Mouse (Mus musculus) colon, adult 2 months (tissue): Measurements from ENCODE around the gene Noc3l. TPM values are rescaled to one million over a fixed set of nuclear protein-coding genes. Genes with fewer than 3 reads are reported as not detected.

Source experiments
- polyA plus RNA-seq: library from polyadenylated mRNA; depleted of rRNA; stranded (reverse); fragments of >200 nt; gene quantifications from 2 replicates; pipeline ENCODE4 v1.2.3, GENCODE M21; 2012; rRNA removed

Noc3l gene
- 1.3 TPM in 2 replicates for polyA plus RNA-seq

DNA sequence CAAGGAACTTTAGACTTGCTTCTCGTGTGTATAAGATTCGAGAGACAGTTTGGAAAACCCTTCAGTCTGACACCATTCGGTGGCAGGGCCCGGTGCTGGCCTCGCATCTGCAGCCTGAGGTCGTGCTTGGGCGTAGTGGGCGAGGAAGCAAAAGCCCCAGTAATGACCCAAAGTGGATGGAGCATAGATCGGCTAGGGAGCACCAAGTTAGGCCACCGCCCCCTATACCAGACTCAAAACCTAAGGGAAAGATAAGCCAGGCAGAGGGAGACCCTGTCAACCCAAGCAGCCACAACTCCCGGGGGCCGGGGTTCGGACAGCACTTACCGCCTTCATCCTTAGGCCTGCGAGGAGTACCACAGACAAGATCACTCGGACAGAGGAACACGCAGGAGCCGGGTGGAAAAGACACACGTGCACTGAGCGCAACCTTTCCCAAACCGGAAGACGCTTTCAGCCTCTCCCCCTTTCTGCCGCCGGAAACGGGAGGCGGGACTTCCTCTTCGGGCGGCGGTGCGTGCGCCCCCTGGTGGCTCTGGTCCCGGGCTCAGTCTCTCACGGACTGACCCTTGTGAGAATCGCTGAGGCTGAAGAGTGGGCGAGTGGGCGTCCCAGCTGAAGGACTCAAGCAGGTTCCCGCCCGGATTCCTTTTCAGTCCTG, at the start of gene Noc3l:
Gene Noc3l (minus strand): TSS at position 472 of the 661 bp plus-strand sequence.

DNA sequence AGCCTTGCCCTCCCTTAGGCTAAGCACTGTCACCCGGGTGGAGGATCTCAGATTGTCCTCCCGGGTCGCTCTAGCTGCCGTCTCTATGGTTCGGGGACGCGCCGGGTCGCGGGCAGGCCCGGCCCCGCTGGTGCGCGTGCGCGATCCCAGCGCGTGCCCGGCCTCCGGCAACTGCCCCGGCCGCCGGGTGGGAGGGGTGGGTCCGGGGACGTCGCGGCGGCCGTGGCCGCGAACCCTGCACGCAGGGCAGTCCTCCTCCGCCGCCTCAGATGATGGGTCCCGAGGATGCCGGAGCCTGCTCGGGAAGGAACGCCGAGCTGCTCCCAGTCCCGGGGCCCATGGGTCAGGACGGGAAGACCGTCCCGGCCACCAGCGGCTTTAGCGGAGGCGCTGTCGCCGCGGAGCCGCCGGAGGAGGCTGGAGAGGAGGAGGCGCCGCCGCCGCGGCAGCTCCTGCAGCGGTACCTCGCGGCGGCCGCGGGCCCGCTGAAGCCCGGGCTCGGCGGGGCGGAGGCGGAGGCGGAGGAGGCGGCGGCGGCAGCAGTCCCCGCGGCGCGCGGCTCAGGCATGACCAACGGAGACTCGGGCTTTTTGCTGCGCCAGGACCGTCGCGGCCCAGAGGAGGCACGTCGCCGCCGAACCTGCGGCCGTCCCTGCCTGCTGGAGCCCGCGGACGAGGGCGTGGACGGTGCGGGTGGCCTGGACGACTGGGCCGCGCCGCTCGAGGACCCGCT, 17.6 kb upstream of the Noc3l start, which contains the start of gene Tbc1d12:
Gene Tbc1d12 (plus strand): TSS at position 142 of the 733 bp plus-strand sequence.

Other genes starting within 250 kb of the Noc3l start
- 3.9 and 4.6 TPM in 2 replicates for gene Tbc1d12, start 17.3 kb upstream of the Noc3l start, polyA plus RNA-seq
- gene Hells, start 111.7 kb upstream of the Noc3l start, polyA plus RNA-seq = 0.74 and 1.1 TPM in 2 replicates
- 325 and 487 TPM in 2 replicates for gene Cyp2c55, start 187.8 kb upstream of the Noc3l start, polyA plus RNA-seq
- gene Cyp2c65, start 241.8 kb upstream of the Noc3l start, polyA plus RNA-seq = 27.5 and 32.6 TPM in 2 replicates